ENCODE assay signal across 8 mouse cellular contexts in genomic region chr4:155346350-155346749, GRCm38 (mm10). TPM values are rescaled to one million over a fixed set of nuclear protein-coding genes. Genes with fewer than 3 reads are reported as not detected.
DNase-seq lines count a peak whose midpoint lies in the region; ATAC-seq lines count a peak whose summit lies in the region.
"Had no signal": no experiment of that assay in that cellular context is flagged by ENCODE, and none has a peak within 500 bp of the region (broad histone marks: within the 10 kb centered on the region; RNA-seq: fewer than 3 reads in every experiment).

No protein-coding gene starts in this region.

- peaks cover 17% of the 10 kb centered on the region for H3K4me1 ChIP-seq in midbrain, embryonic 14.5 days (ENCODE audit: control insufficient read depth, insufficient read depth, low read length)
- H3K4me1 ChIP-seq in midbrain, embryonic 10.5 days = peaks cover 25% of the 10 kb centered on the region
- H3K4me1 ChIP-seq in forebrain, embryonic 16.5 days (replicated peaks; ENCODE audit: control insufficient read depth, insufficient read depth, low read length) = peaks cover 22% of the 10 kb centered on the region
- peaks cover 16% of the 10 kb centered on the region for H3K4me1 ChIP-seq in limb, embryonic 10.5 days

- DNase-seq in midbrain, embryonic 14.5 days = no peak
- DNase-seq in midbrain, embryonic 10.5 days (ENCODE audit: low spot score) = no peak
- DNase-seq in limb, embryonic 10.5 days (ENCODE audit: low spot score) = no peak
- DNase-seq in urinary bladder, postnatal 10 days (ENCODE audit: low spot score) = no peak
- no peak for DNase-seq in heart, postnatal 4 days
- DNase-seq in adrenal gland, adult 8-10 months = no peak
- DNase-seq: lung, adult 2 months had no signal

- no peaks in the 10 kb centered on the region for H3K36me3 ChIP-seq in midbrain, embryonic 14.5 days (ENCODE audit: control insufficient read depth, insufficient read depth, low read length)
- no peaks in the 10 kb centered on the region for H3K36me3 ChIP-seq in midbrain, embryonic 10.5 days
- H3K36me3 ChIP-seq in forebrain, embryonic 16.5 days (ENCODE audit: control insufficient read depth, insufficient read depth) = no peaks in the 10 kb centered on the region
- H3K36me3 ChIP-seq in limb, embryonic 10.5 days = no peaks in the 10 kb centered on the region

- whole genome bisulfite sequencing in midbrain, embryonic 14.5 days = 93% methylated on average over 12 of the region's 12 CpGs
- WGBS in midbrain, embryonic 10.5 days = 95% methylated on average over 12 of the region's 12 CpGs
- WGBS in forebrain, embryonic 16.5 days = 91% methylated on average over 12 of the region's 12 CpGs
- 91% methylated on average over 12 of the region's 12 CpGs for WGBS in limb, embryonic 10.5 days

- peak overlapping the region; percentile 91 for H3K9ac ChIP-seq in midbrain, embryonic 14.5 days (replicated peaks; ENCODE audit: low read length)
- peak overlapping the region; percentile 86 for H3K9ac ChIP-seq in forebrain, embryonic 16.5 days (replicated peaks; ENCODE audit: low read depth, low read length)

- ATAC-seq in midbrain, embryonic 14.5 days (ENCODE audit: low FRiP score, low TSS enrichment) = no peak
- ATAC-seq in forebrain, embryonic 16.5 days = no peak

- no peaks in the 10 kb centered on the region for H3K9me3 ChIP-seq in midbrain, embryonic 14.5 days (ENCODE audit: control insufficient read depth, low read length)
- no peaks in the 10 kb centered on the region for H3K9me3 ChIP-seq in midbrain, embryonic 10.5 days (replicated peaks)
- no peaks in the 10 kb centered on the region for H3K9me3 ChIP-seq in forebrain, embryonic 16.5 days (ENCODE audit: control insufficient read depth, low read length)
- H3K9me3 ChIP-seq in limb, embryonic 10.5 days (replicated peaks) = no peaks in the 10 kb centered on the region

- no peaks in the 10 kb centered on the region for H3K27me3 ChIP-seq in midbrain, embryonic 14.5 days (ENCODE audit: control insufficient read depth, insufficient read depth, low read length)
- H3K27me3 ChIP-seq in midbrain, embryonic 10.5 days (ENCODE audit: low read depth, poor library complexity, severe bottlenecking) = peaks cover 39% of the 10 kb centered on the region
- H3K27me3 ChIP-seq in forebrain, embryonic 16.5 days (replicated peaks; ENCODE audit: control insufficient read depth, insufficient read depth, low read length) = no peaks in the 10 kb centered on the region
- peaks cover 45% of the 10 kb centered on the region for H3K27me3 ChIP-seq in limb, embryonic 10.5 days (ENCODE audit: low read depth, poor library complexity, severe bottlenecking)

- peak overlapping the region; percentile 77; the same call in 1 of the 2 replicates for H3K4me3 ChIP-seq in midbrain, embryonic 14.5 days (replicated peaks; ENCODE audit: low read depth, low read length)
- H3K4me3 ChIP-seq in midbrain, embryonic 10.5 days = no peak overlapping the region
- H3K4me3 ChIP-seq in forebrain, embryonic 16.5 days (replicated peaks; ENCODE audit: low read length) = no peak overlapping the region
- no peak overlapping the region for H3K4me3 ChIP-seq in limb, embryonic 10.5 days

- H3K27ac ChIP-seq in midbrain, embryonic 14.5 days (replicated peaks; ENCODE audit: low read depth, low read length) = peak overlapping the region; percentile 96
- H3K27ac ChIP-seq in midbrain, embryonic 10.5 days (replicated peaks) = no peak overlapping the region
- peak overlapping the region; percentile 96; the same call in 1 of the 2 replicates for H3K27ac ChIP-seq in forebrain, embryonic 16.5 days (ENCODE audit: low read length)
- H3K27ac ChIP-seq in limb, embryonic 10.5 days = 0 out of 2 replicates have a peak overlapping the region, but pooled peaks have one; percentile 77

- H3K4me2 ChIP-seq in midbrain, embryonic 14.5 days (ENCODE audit: low read length) = no peak overlapping the region; the same call in 1 of the 2 replicates
- H3K4me2 ChIP-seq in forebrain, embryonic 16.5 days (ENCODE audit: low read length) = peak overlapping the region; percentile 69; the same call in 1 of the 2 replicates

RNA-seq across cellular contexts. Expression of gene Prkcz, which starts 14.8 kb away (rescaled TPM):
- 65.4 and 68.5 TPM in 2 replicates for polyA plus RNA-seq in midbrain, embryonic 14.5 days (2014; fragmentation: Nextera tagmentation; extraction: Ambion mirVana)
- polyA plus RNA-seq in midbrain, embryonic 10.5 days (2016; fragmentation: Nextera tagmentation; extraction: Ambion mirVana) = 13.6 and 19.8 TPM in 2 replicates
- polyA plus RNA-seq in forebrain, embryonic 16.5 days (2015; fragmentation: Nextera tagmentation; extraction: Ambion mirVana) = 68.9 and 86.5 TPM in 2 replicates
- 8.4 and 9.3 TPM in 2 replicates for polyA plus RNA-seq in limb, embryonic 10.5 days (2016; fragmentation: Nextera tagmentation; extraction: Ambion mirVana)
- 1 to 10 TPM; 2.0 to 2.1 TPM for total RNA-seq in heart, postnatal 4 days (2021)
- total RNA-seq in adrenal gland, adult 8-10 months (2022) = 10 to 100 TPM in 2 of 4 experiments, 1 to 10 TPM in 2; 9.1 to 13.9 (median 11.7) TPM

RNA-seq across cellular contexts. Expression of gene Gabrd, which starts 51.6 kb away (rescaled TPM):
- polyA plus RNA-seq in midbrain, embryonic 14.5 days (2014; fragmentation: Nextera tagmentation; extraction: Ambion mirVana) = 0.19 TPM in 1 of 2 replicates, not detected in the other
- polyA plus RNA-seq in midbrain, embryonic 10.5 days (2016; fragmentation: Nextera tagmentation; extraction: Ambion mirVana) = not detected in 2 replicates
- polyA plus RNA-seq in forebrain, embryonic 16.5 days (2015; fragmentation: Nextera tagmentation; extraction: Ambion mirVana) = 2.2 and 3.2 TPM in 2 replicates
- polyA plus RNA-seq in limb, embryonic 10.5 days (2016; fragmentation: Nextera tagmentation; extraction: Ambion mirVana) = not detected in 2 replicates
- not detected for total RNA-seq in heart, postnatal 4 days (2021)
- under 1 TPM in 3 of 4 experiments, not detected in 1; 0.17 to 0.40 (median 0.24) TPM for total RNA-seq in adrenal gland, adult 8-10 months (2022)
